Mouse (Mus musculus): ENCODE results near the gene Abca1. TPM values are rescaled to one million over a fixed set of nuclear protein-coding genes. Genes with fewer than 3 reads are reported as not detected.

The Abca1 gene
- polyA plus RNA-seq, 1 experiment from 2014 or later = 16.9 TPM

DNA sequence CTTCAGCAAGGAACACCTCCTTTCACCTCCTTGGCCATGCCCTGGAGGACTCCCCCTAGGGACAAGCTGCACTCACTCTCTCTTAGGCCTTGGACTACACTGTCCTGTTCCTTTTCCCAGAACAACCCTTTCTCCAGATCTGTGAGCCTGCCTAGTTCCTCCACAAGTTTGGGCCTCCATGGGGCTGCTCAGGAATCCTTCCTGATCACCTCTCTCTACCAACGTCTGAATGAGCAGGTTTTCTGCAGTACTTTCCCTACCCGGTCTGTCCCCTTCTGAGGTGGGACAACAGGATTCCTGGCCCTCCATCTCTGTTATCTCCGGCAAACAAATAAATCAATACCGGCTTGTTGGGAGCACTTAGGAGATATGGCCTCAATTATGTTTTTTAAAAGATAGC lies 12.6 kb downstream of the Abca1 start:
- ATAC-seq (ENCODE audit: low FRiP score, low TSS enrichment) = no peak
- 41% methylated on average over 4 of the region's 4 CpGs for WGBS

DNA sequence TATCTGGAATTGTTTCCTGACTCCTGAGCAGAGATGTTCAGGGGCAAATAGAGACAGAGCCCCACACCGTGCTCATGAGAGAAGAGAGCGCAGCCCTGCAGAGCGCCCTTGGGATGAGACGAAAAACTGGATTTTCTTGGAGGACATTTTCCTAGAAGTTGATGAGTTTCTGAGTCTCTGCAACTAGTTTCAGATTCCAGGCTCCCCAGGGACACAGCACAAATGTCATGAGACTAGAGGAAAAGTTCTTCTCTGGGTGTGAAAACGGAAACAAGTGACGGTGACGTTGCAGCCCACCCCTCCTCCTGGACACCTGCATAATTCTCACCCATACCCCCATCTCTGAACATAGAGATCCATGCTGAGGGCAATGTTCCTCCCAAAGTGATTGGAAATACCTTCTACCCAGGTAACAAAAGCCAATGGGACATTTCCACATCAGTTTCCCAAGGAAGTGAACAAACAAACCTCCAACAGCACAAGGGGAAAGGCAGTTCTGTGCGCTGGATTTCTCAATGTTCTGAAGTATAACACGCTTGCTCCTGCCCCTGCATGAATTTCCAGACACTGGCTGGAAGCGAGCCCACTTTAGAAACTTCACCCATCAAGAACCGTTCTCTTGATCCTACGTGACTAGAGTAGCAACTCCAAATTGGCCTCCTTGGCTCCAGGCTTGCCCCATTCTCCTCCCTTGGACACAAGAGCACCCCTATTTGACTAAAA lies 13.3 kb downstream of the Abca1 start:
- DNase-seq (no peak), ATAC-seq (ENCODE audit: low FRiP score, low TSS enrichment) (no peak)
- no peaks in the 10 kb centered on the region for H3K9me3 ChIP-seq (ENCODE audit: control insufficient read depth, low read length)
- no peaks in the 10 kb centered on the region for H3K36me3 ChIP-seq (ENCODE audit: control insufficient read depth, insufficient read depth, low read length)
- H3K27ac ChIP-seq (replicated peaks; ENCODE audit: low read depth, low read length) = no peak overlapping the region
- peaks cover 13% of the 10 kb centered on the region for H3K4me1 ChIP-seq (ENCODE audit: control insufficient read depth, insufficient read depth, low read length)
- no peaks in the 10 kb centered on the region for H3K27me3 ChIP-seq (ENCODE audit: control insufficient read depth, insufficient read depth, low read length)
- H3K4me2 ChIP-seq (ENCODE audit: low read length) = no peak overlapping the region
- H3K9ac ChIP-seq (replicated peaks; ENCODE audit: low read length) = no peak overlapping the region
- no peak overlapping the region for H3K4me3 ChIP-seq (replicated peaks; ENCODE audit: low read depth, low read length)
- 92% methylated on average over 12 of the region's 12 CpGs for WGBS

More for the DNA sequence above, 12.6 kb downstream of the Abca1 start:
- Histone ChIP-seq H3K4me1 (ENCODE audit: control insufficient read depth, insufficient read depth, low read length) (peaks cover 13% of the 10 kb centered on the region), H3K9me3 (ENCODE audit: control insufficient read depth, low read length) (no peaks in the 10 kb centered on the region), H3K4me2 (ENCODE audit: low read length) (no peak overlapping the region), H3K27ac (replicated peaks; ENCODE audit: low read depth, low read length) (no peak overlapping the region), H3K9ac (replicated peaks; ENCODE audit: low read length) (no peak overlapping the region), H3K27me3 (ENCODE audit: control insufficient read depth, insufficient read depth, low read length) (no peaks in the 10 kb centered on the region), H3K4me3 (replicated peaks; ENCODE audit: low read depth, low read length) (no peak overlapping the region), H3K36me3 (ENCODE audit: control insufficient read depth, insufficient read depth, low read length) (no peaks in the 10 kb centered on the region)
- DNase-seq = no peak

DNA sequence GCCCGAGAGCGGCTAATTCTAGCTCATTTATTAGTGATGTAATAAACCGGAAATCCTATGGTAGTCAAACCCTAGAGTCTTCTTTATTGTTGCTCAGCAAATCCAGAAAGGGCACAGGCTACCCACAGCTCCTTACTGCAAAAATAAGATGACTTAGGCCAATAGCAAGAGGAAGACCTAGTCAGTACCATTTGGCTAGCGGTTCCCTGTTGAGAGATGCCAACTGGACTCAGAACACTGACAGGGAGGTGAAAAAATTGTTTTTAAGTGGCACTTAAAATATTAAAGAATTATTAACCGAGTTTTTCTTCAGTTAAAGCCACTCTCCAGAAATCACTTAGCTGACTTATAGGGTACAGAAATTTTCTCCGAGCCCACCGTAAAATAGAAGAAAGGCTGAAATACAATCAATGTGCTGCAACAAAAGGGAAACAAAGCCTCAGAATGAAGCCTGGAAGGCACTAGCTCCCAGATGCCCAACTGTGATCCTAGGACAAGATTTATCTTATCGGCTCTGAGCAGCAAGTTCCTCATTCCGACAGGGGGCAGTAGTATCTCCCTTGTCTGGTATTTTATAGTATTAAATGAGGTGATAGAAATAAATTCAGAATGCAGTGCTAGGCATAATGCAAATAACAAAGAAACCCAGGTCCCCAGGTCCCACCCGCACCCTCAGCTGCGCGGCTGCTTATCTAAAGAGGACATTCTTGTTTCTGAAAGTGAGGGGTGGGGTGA lies 14.1 kb downstream of the Abca1 start:
- ATAC-seq (ENCODE audit: low FRiP score, low TSS enrichment) (no peak), DNase-seq (no peak)
- Histone ChIP-seq H3K27ac (replicated peaks; ENCODE audit: low read depth, low read length) (no peak overlapping the region), H3K4me2 (ENCODE audit: low read length) (no peak overlapping the region), H3K4me3 (replicated peaks; ENCODE audit: low read depth, low read length) (no peak overlapping the region), H3K9ac (replicated peaks; ENCODE audit: low read length) (no peak overlapping the region), H3K9me3 (ENCODE audit: control insufficient read depth, low read length) (no peaks in the 10 kb centered on the region), H3K36me3 (ENCODE audit: control insufficient read depth, insufficient read depth, low read length) (no peaks in the 10 kb centered on the region), H3K4me1 (ENCODE audit: control insufficient read depth, insufficient read depth, low read length) (peaks cover 5% of the 10 kb centered on the region), H3K27me3 (ENCODE audit: control insufficient read depth, insufficient read depth, low read length) (no peaks in the 10 kb centered on the region)
- 85% methylated on average over 12 of the region's 12 CpGs for WGBS

GRCm38 (mm10) chr4:53144571-53144970 lies 15.1 kb downstream of the Abca1 start:
- no peaks in the 10 kb centered on the region for H3K36me3 ChIP-seq (ENCODE audit: control insufficient read depth, insufficient read depth, low read length)
- 78% methylated on average over 10 of the region's 10 CpGs for WGBS
- no peaks in the 10 kb centered on the region for H3K4me1 ChIP-seq (ENCODE audit: control insufficient read depth, insufficient read depth, low read length)
- H3K9ac ChIP-seq (replicated peaks; ENCODE audit: low read length) = no peak overlapping the region
- H3K27me3 ChIP-seq (ENCODE audit: control insufficient read depth, insufficient read depth, low read length) = no peaks in the 10 kb centered on the region
- DNase-seq (no peak), ATAC-seq (ENCODE audit: low FRiP score, low TSS enrichment) (no peak)
- H3K27ac ChIP-seq (replicated peaks; ENCODE audit: low read depth, low read length) = no peak overlapping the region
- no peaks in the 10 kb centered on the region for H3K9me3 ChIP-seq (ENCODE audit: control insufficient read depth, low read length)
- no peak overlapping the region for H3K4me2 ChIP-seq (ENCODE audit: low read length)
- no peak overlapping the region for H3K4me3 ChIP-seq (replicated peaks; ENCODE audit: low read depth, low read length)

DNA sequence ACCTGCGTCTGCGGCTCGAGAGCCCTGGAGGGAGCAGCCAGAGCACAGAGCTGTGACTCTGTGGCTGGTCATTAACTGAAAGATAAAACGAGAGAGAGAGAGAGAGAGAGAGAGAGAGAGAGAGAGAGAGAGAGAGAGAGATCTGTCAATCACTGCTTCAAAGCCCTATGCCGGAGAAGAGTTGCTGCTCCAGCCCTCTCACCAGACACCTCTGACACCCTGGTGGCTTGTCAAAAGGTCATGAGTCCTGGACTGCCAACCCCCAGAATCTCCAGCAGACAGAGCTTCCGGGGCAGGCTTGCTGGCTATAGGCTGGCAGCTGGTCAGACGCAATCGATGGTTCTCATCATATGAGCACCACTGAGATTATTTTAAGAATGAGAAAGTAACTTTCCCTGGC lies 15.7 kb downstream of the Abca1 start:
- DNase-seq (no peak), ATAC-seq (ENCODE audit: low FRiP score, low TSS enrichment) (no peak)
- H3K9me3 ChIP-seq (ENCODE audit: control insufficient read depth, low read length) = no peaks in the 10 kb centered on the region
- H3K4me3 ChIP-seq (replicated peaks; ENCODE audit: low read depth, low read length) = no peak overlapping the region
- H3K9ac ChIP-seq (replicated peaks; ENCODE audit: low read length) = no peak overlapping the region
- no peak overlapping the region for H3K27ac ChIP-seq (replicated peaks; ENCODE audit: low read depth, low read length)
- 70% methylated on average over 8 of the region's 8 CpGs for WGBS
- H3K4me1 ChIP-seq (ENCODE audit: control insufficient read depth, insufficient read depth, low read length) = no peaks in the 10 kb centered on the region
- H3K4me2 ChIP-seq (ENCODE audit: low read length) = no peak overlapping the region
- no peaks in the 10 kb centered on the region for H3K36me3 ChIP-seq (ENCODE audit: control insufficient read depth, insufficient read depth, low read length)
- H3K27me3 ChIP-seq (ENCODE audit: control insufficient read depth, insufficient read depth, low read length) = no peaks in the 10 kb centered on the region

- no peaks in the 10 kb centered on the region for H3K27me3 ChIP-seq (ENCODE audit: control insufficient read depth, insufficient read depth, low read length)
- DNase-seq (no peak), ATAC-seq (ENCODE audit: low FRiP score, low TSS enrichment) (no peak)
- no peak overlapping the region for H3K4me2 ChIP-seq (ENCODE audit: low read length)
- H3K9me3 ChIP-seq (ENCODE audit: control insufficient read depth, low read length) = no peaks in the 10 kb centered on the region
- no peaks in the 10 kb centered on the region for H3K4me1 ChIP-seq (ENCODE audit: control insufficient read depth, insufficient read depth, low read length)
- H3K36me3 ChIP-seq (ENCODE audit: control insufficient read depth, insufficient read depth, low read length) = no peaks in the 10 kb centered on the region
- no peak overlapping the region for H3K4me3 ChIP-seq (replicated peaks; ENCODE audit: low read depth, low read length)
- H3K9ac ChIP-seq (replicated peaks; ENCODE audit: low read length) = no peak overlapping the region
- no peak overlapping the region for H3K27ac ChIP-seq (replicated peaks; ENCODE audit: low read depth, low read length)
- 95% methylated on average over 6 of the region's 6 CpGs for WGBS
Measured at GRCm38 (mm10) chr4:53140678-53141077, 19.0 kb downstream of the Abca1 start.

- H3K36me3 ChIP-seq (ENCODE audit: control insufficient read depth, insufficient read depth, low read length) = no peaks in the 10 kb centered on the region
- no peak overlapping the region for H3K27ac ChIP-seq (replicated peaks; ENCODE audit: low read depth, low read length)
- H3K4me1 ChIP-seq (ENCODE audit: control insufficient read depth, insufficient read depth, low read length) = no peaks in the 10 kb centered on the region
- H3K4me2 ChIP-seq (ENCODE audit: low read length) = no peak overlapping the region
- ATAC-seq (ENCODE audit: low FRiP score, low TSS enrichment) (no peak), DNase-seq (no peak)
- no peak overlapping the region for H3K4me3 ChIP-seq (replicated peaks; ENCODE audit: low read depth, low read length)
- no peak overlapping the region for H3K9ac ChIP-seq (replicated peaks; ENCODE audit: low read length)
- WGBS = 91% methylated on average over 2 of the region's 2 CpGs
- H3K9me3 ChIP-seq (ENCODE audit: control insufficient read depth, low read length) = no peaks in the 10 kb centered on the region
- H3K27me3 ChIP-seq (ENCODE audit: control insufficient read depth, insufficient read depth, low read length) = no peaks in the 10 kb centered on the region
Measured at GRCm38 (mm10) chr4:53139495-53139894, 20.2 kb downstream of the Abca1 start.

- H3K36me3 ChIP-seq (ENCODE audit: control insufficient read depth, insufficient read depth, low read length) = no peaks in the 10 kb centered on the region
- no peak overlapping the region for H3K9ac ChIP-seq (replicated peaks; ENCODE audit: low read length)
- no peaks in the 10 kb centered on the region for H3K27me3 ChIP-seq (ENCODE audit: control insufficient read depth, insufficient read depth, low read length)
- no peak overlapping the region for H3K27ac ChIP-seq (replicated peaks; ENCODE audit: low read depth, low read length)
- ATAC-seq (ENCODE audit: low FRiP score, low TSS enrichment) (no peak), DNase-seq (no peak)
- no peak overlapping the region for H3K4me3 ChIP-seq (replicated peaks; ENCODE audit: low read depth, low read length)
- H3K4me2 ChIP-seq (ENCODE audit: low read length) = no peak overlapping the region
- WGBS = 93% methylated on average over 3 of the region's 3 CpGs
- no peaks in the 10 kb centered on the region for H3K4me1 ChIP-seq (ENCODE audit: control insufficient read depth, insufficient read depth, low read length)
- no peaks in the 10 kb centered on the region for H3K9me3 ChIP-seq (ENCODE audit: control insufficient read depth, low read length)
Measured at GRCm38 (mm10) chr4:53138974-53139373, 20.7 kb downstream of the Abca1 start.

DNA sequence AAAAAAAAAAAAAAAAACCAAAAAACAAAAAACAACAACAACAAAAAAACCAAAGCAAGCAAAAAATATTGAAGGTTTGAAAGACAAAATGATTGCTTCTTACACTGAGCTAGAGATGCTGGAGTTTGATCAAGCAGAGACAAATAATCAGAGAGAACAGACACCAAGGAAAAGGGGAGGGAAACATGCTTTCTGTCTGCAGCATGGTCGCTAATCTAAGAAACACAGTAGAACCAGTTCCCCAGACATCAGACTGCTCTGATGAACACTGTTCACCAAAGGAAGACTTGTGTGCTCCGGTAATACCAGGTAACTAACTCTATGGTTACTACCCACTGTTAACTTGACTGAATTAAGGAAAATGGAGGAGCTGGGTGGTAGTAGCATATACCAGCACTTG lies 22.6 kb downstream of the Abca1 start:
- no peak for DNase-seq

More for the DNA sequence above, 22.6 kb downstream of the Abca1 start:
- Histone ChIP-seq H3K36me3 (ENCODE audit: control insufficient read depth, insufficient read depth, low read length) (no peaks in the 10 kb centered on the region), H3K27me3 (ENCODE audit: control insufficient read depth, insufficient read depth, low read length) (no peaks in the 10 kb centered on the region), H3K4me3 (replicated peaks; ENCODE audit: low read depth, low read length) (no peak overlapping the region), H3K9me3 (ENCODE audit: control insufficient read depth, low read length) (no peaks in the 10 kb centered on the region), H3K27ac (replicated peaks; ENCODE audit: low read depth, low read length) (no peak overlapping the region), H3K9ac (replicated peaks; ENCODE audit: low read length) (no peak overlapping the region), H3K4me1 (ENCODE audit: control insufficient read depth, insufficient read depth, low read length) (no peaks in the 10 kb centered on the region), H3K4me2 (ENCODE audit: low read length) (no peak overlapping the region)
- whole genome bisulfite sequencing = 97% methylated on average over 2 of the region's 2 CpGs
- ATAC-seq (ENCODE audit: low FRiP score, low TSS enrichment) = no peak
